Mouse (Mus musculus) heart, postnatal 4 days (tissue): ENCODE measurements at regions not wholly inside any gene's neighbourhood (a gene's known extent, or its start where the extent isn't known, plus 50 kb on each side); places are given as distances from the start of the nearest gene placed in this dataset.
"Not testable (repeated sequence)": the region's sequence is repeated elsewhere in the genome, so short reads cannot be mapped to it uniquely, and the experiment has no call there.

Source experiments
- DNase-seq: peaks from one replicate; pipeline ENCODE4 v3.0.0; 2021

DNA sequence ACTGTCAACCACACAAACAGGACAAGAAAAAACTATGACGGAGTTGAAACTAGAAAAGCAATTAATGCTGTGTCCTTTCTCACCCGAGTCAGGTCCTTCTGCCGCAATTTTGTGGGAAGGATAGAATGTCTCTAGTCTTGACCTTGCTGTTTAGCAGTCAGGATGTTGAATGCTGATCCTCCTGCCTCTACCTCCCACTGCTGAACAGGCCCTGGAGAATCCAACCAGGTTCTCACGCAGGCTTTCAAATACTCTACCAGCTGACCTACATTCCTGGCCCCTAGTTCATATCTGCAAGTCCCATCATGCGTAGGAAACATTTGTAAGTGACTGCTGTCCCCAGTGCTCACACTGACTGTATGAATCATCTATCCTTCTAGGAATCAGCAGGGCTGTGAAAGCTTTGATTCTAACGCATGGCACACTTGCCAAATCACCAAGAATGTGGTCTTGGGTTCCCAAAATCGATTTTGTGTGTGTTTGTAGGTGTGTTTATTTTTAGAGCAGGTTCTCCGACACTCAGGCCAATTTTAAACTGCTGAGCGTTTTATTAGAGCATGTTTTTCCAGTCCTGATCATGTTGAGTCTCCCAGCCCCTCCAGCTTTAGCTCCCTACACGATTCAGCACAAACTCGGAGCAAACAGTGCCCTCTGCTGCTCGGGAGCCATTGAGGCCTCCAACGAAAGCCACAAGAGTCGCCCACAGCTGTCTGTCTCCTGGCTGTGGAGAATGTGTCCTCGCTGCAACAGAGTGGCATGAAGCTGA is 545.4 kb downstream of the Zfp704 start:
- peak; percentile 62 for DNase-seq

DNA sequence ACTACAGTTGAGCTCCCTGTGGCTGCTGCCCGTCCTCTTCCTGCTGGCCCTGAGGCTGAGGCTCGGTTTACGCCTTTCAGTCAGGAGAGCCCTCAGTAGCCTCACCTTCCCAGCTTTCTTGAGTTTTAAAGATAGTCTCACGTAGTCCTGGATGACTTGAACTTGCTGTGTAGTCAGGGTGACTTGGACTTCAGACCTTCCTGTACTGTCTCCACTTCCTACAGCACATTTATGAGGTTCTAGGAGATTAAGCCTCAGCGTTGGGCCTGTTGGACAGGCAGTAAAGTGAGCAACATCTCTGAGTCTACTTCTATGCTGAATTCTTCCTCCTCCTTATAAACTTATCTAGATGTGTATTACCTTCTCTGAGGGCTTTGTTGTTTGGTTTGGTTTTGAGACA is 546.2 kb downstream of the Zfp704 start:
- no peak for DNase-seq

DNA sequence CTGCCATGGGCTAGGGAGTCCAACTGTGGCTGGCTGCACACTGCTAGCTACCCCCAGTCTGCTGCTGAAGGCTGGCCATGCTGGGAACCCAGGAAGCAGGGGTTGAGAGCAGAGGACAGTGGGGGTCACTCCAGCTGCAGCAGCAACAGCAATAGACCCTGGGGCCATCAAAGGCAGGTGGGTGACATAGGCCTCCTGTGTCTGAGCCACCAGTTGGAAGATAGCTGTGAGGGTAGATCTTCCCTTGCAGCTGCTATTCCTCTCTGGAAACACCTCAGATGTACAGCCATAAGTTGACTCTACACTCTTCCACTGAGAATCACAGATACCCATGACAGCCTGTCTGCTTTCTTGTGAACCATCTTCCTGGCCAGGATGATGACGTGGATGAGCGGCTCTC is 548.5 kb downstream of the Zfp704 start:
- DNase-seq = no peak

- not testable (repeated sequence) for DNase-seq
Measured at GRCm38 (mm10) chr3:9057703-9058102, 552.2 kb downstream of the Zfp704 start.

DNA sequence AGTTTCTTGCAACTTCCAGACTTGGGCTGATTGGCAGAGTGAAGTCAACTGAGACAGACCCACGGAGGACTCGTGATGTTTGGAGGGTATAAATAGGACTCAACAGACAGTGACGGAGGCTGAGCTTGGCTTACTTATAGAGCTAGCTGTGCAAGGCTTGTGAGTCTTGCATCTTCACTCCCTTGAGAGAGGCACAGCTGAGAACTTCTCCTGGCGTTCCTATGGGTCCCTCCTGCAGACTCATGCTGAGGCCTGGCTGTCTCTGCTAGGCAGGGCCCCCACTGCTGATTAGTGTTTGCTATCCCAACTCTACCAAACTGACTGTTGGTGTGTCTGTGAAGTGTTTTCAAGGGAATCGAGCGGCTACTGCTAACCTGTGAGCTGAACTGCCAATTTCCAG is 553.0 kb downstream of the Zfp704 start:
- no peak for DNase-seq

DNA sequence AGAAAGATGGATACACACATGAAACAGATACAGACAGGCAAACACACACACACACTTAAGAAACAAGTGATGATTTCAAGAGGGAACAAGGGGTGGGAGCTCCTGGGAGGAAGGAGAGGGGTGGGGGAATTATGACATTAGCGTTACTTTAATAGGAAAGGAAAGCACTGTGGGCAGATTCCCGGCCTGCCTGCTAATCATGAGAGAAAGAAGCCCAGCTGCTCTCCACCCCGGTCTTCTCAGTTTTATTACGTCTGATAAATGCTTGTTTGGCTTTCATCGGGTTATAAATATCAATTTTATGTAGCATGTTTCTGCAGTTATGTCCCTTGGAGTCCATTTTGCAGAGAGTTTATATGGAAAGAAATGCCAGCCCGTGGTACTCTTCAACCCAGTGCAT is 554.1 kb downstream of the Zfp704 start:
- no peak for DNase-seq
